Mouse (Mus musculus): ENCODE results near the gene Mthfd1l. TPM values are rescaled to one million over a fixed set of nuclear protein-coding genes. Genes with fewer than 3 reads are reported as not detected.

The Mthfd1l gene
- polyA plus RNA-seq, 1 experiment from 2014 or later, result 23.9 TPM

- ATAC-seq (replicated peaks; ENCODE audit: low FRiP score, low TSS enrichment, low read depth), result no peak
- Histone ChIP-seq H3K9me3 (ENCODE audit: control insufficient read depth, low read length) (no peaks in the 10 kb centered on the region), H3K4me3 (ENCODE audit: low read depth, low read length) (no peak overlapping the region), H3K9ac (ENCODE audit: low read length) (no peak overlapping the region), H3K27me3 (replicated peaks; ENCODE audit: control insufficient read depth, insufficient read depth, low read length) (no peaks in the 10 kb centered on the region), H3K36me3 (ENCODE audit: control insufficient read depth, insufficient read depth, low read length) (peaks cover 23% of the 10 kb centered on the region), H3K4me2 (ENCODE audit: low read length) (no peak overlapping the region), H3K27ac (ENCODE audit: low read depth) (no peak overlapping the region), H3K4me1 (replicated peaks; ENCODE audit: control insufficient read depth, insufficient read depth, low read length) (peaks cover 8% of the 10 kb centered on the region; the same call in 1 of the 2 replicates)
- DNase-seq (ENCODE audit: low spot score), result no peak
- WGBS, result 83% methylated on average over 14 of the region's 14 CpGs
Observed at GRCm38 (mm10) chr10:4022628-4023303, 49.8 kb downstream of the Mthfd1l start.

DNA sequence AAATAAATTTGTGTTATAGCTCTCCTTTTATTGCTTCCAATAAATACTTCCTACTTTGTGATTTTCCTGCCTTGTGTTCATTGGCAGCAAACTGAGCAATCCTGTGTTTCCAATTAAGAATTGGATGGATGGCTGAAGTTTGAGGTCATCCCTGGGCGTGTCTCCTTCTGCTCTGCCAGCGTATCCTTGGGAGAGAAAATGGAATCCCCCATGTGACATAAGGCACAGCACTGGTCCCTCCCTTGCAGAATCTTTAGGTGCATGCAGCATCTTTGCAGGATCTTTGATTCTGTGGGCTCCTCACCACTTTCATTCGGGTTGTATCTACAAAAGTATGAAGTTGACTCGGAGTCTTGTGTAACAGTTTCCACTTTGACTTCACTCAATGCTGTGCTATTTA is 53.7 kb downstream of the Mthfd1l start:
- no peak overlapping the region for H3K9ac ChIP-seq (ENCODE audit: low read length)

DNA sequence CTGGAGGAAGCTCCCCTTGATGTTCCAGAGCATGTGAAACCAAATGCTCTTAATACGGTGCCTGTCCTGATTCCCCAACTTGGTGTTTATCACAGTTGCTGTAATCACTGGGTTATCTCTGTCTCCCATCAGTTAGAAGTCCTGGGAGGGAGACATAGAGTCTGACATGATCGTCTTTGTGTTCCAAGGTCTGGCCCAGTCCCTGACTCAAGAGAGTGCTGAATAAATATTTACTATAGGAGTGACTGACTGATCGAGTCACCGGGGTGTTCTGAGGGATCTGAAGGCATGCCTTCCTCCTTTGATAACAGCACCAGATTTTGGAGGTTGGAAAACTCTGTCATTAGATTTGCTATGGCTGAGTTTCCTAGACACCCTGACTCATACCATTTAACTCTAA is 54.5 kb downstream of the Mthfd1l start:
- H3K27ac ChIP-seq (ENCODE audit: low read depth), result no peak overlapping the region
- whole genome bisulfite sequencing, result 19% methylated on average over 4 of the region's 4 CpGs
- no peaks in the 10 kb centered on the region for H3K27me3 ChIP-seq (replicated peaks; ENCODE audit: control insufficient read depth, insufficient read depth, low read length)

More for the DNA sequence above, 53.7 kb downstream of the Mthfd1l start:
- no peaks in the 10 kb centered on the region for H3K27me3 ChIP-seq (replicated peaks; ENCODE audit: control insufficient read depth, insufficient read depth, low read length)
- 86% methylated on average over 4 of the region's 4 CpGs for WGBS
- ATAC-seq (replicated peaks; ENCODE audit: low FRiP score, low TSS enrichment, low read depth) (no peak), DNase-seq (ENCODE audit: low spot score) (peak; percentile 38)
- peaks cover 13% of the 10 kb centered on the region for H3K36me3 ChIP-seq (ENCODE audit: control insufficient read depth, insufficient read depth, low read length)
- H3K4me3 ChIP-seq (ENCODE audit: low read depth, low read length), result no peak overlapping the region
- no peak overlapping the region for H3K4me2 ChIP-seq (ENCODE audit: low read length)
- no peak overlapping the region for H3K27ac ChIP-seq (ENCODE audit: low read depth)
- H3K4me1 ChIP-seq (replicated peaks; ENCODE audit: control insufficient read depth, insufficient read depth, low read length), result peaks cover 16% of the 10 kb centered on the region
- no peaks in the 10 kb centered on the region for H3K9me3 ChIP-seq (ENCODE audit: control insufficient read depth, low read length)

DNA sequence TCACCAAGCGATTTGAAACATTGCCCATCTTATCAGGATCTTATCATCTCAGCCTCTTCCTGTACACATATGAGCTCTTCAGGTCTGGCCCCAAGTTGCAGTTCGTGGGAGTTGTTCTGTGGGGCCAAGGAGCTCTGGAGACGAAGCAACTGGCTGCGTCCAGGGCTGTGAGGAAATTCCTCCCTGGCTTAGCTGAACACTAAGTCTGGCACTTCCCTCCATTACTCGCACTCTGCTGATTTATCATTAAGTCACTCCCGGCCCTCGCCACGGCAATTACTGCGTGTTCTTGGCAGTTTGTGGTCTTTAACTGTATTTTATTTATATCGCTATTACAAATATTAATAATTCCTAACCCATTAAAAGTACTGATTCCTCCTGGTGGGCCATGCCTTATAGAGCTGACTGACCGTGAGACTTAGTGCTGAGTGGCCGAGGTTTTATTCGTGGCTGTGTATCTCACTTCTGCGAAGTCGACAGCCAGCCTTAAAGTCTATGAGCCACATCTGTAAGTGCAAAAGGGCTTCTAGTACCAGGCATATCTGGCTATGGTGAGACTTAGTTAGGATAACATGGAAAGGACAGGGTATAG is 56.0 kb downstream of the Mthfd1l start:
- H3K36me3 ChIP-seq (ENCODE audit: control insufficient read depth, insufficient read depth, low read length), result peaks cover 11% of the 10 kb centered on the region
- no peaks in the 10 kb centered on the region for H3K27me3 ChIP-seq (replicated peaks; ENCODE audit: control insufficient read depth, insufficient read depth, low read length)
- H3K27ac ChIP-seq (ENCODE audit: low read depth), result no peak overlapping the region
- peaks cover 16% of the 10 kb centered on the region for H3K4me1 ChIP-seq (replicated peaks; ENCODE audit: control insufficient read depth, insufficient read depth, low read length)
- H3K9ac ChIP-seq (ENCODE audit: low read length), result no peak overlapping the region
- DNase-seq (ENCODE audit: low spot score), result peak; percentile 49
- WGBS, result 50% methylated on average over 15 of the region's 15 CpGs
- H3K4me2 ChIP-seq (ENCODE audit: low read length), result no peak overlapping the region
- ATAC-seq (replicated peaks; ENCODE audit: low FRiP score, low TSS enrichment, low read depth), result no peak
- H3K4me3 ChIP-seq (ENCODE audit: low read depth, low read length), result no peak overlapping the region
- H3K9me3 ChIP-seq (ENCODE audit: control insufficient read depth, low read length), result no peaks in the 10 kb centered on the region

More for the DNA sequence above, 54.5 kb downstream of the Mthfd1l start:
- H3K4me1 ChIP-seq (replicated peaks; ENCODE audit: control insufficient read depth, insufficient read depth, low read length), result peaks cover 16% of the 10 kb centered on the region
- H3K4me2 ChIP-seq (ENCODE audit: low read length), result no peak overlapping the region
- peaks cover 11% of the 10 kb centered on the region for H3K36me3 ChIP-seq (ENCODE audit: control insufficient read depth, insufficient read depth, low read length)
- no peak overlapping the region for H3K4me3 ChIP-seq (ENCODE audit: low read depth, low read length)
- ATAC-seq (replicated peaks; ENCODE audit: low FRiP score, low TSS enrichment, low read depth) (no peak), DNase-seq (ENCODE audit: low spot score) (no peak)
- H3K9me3 ChIP-seq (ENCODE audit: control insufficient read depth, low read length), result no peaks in the 10 kb centered on the region
- H3K9ac ChIP-seq (ENCODE audit: low read length), result no peak overlapping the region

- ATAC-seq (replicated peaks; ENCODE audit: low FRiP score, low TSS enrichment, low read depth) (no peak), DNase-seq (ENCODE audit: low spot score) (no peak)
- Histone ChIP-seq H3K4me3 (ENCODE audit: low read depth, low read length) (no peak overlapping the region), H3K36me3 (ENCODE audit: control insufficient read depth, insufficient read depth, low read length) (peaks cover 16% of the 10 kb centered on the region), H3K4me1 (replicated peaks; ENCODE audit: control insufficient read depth, insufficient read depth, low read length) (no peaks in the 10 kb centered on the region), H3K27me3 (replicated peaks; ENCODE audit: control insufficient read depth, insufficient read depth, low read length) (no peaks in the 10 kb centered on the region), H3K9me3 (ENCODE audit: control insufficient read depth, low read length) (no peaks in the 10 kb centered on the region), H3K4me2 (ENCODE audit: low read length) (no peak overlapping the region), H3K27ac (ENCODE audit: low read depth) (no peak overlapping the region), H3K9ac (ENCODE audit: low read length) (no peak overlapping the region)
- WGBS, result 59% methylated on average over 9 of the region's 9 CpGs
Observed at GRCm38 (mm10) chr10:4033761-4034160, 60.8 kb downstream of the Mthfd1l start.

- Histone ChIP-seq H3K9me3 (ENCODE audit: control insufficient read depth, low read length) (no peaks in the 10 kb centered on the region), H3K27me3 (replicated peaks; ENCODE audit: control insufficient read depth, insufficient read depth, low read length) (no peaks in the 10 kb centered on the region), H3K4me1 (replicated peaks; ENCODE audit: control insufficient read depth, insufficient read depth, low read length) (no peaks in the 10 kb centered on the region), H3K27ac (ENCODE audit: low read depth) (no peak overlapping the region), H3K36me3 (ENCODE audit: control insufficient read depth, insufficient read depth, low read length) (peaks cover 4% of the 10 kb centered on the region; the same call in 1 of the 2 replicates), H3K4me3 (ENCODE audit: low read depth, low read length) (no peak overlapping the region), H3K4me2 (ENCODE audit: low read length) (no peak overlapping the region), H3K9ac (ENCODE audit: low read length) (no peak overlapping the region)
- DNase-seq (ENCODE audit: low spot score) (peak; percentile 35), ATAC-seq (replicated peaks; ENCODE audit: low FRiP score, low TSS enrichment, low read depth) (no peak)
- WGBS, result 95% methylated on average over 7 of the region's 7 CpGs
Observed at GRCm38 (mm10) chr10:4036476-4036875, 63.6 kb downstream of the Mthfd1l start.

DNA sequence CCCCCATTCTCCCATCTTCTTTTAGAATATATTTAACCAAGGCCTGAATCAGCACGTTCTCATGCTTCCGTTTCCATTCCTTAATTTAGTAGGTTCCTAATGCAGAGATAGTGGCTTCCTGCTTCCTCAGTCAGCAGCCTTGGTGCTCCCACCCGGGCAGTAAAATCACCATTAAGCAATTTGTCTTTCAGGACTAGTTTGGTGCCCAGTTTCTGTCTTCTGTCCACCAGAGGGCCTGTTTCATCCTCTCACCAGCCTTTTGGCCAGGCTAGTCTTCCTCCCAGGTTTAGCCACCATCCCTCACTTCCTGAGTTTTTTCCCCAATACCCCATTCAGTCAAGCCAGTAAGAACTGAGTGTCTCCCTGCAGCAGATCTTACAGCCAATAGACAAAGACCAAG is 64.1 kb downstream of the Mthfd1l start:
- 53% methylated on average over 3 of the region's 3 CpGs for WGBS
- Histone ChIP-seq H3K4me3 (ENCODE audit: low read depth, low read length) (no peak overlapping the region), H3K4me2 (ENCODE audit: low read length) (no peak overlapping the region), H3K9ac (ENCODE audit: low read length) (no peak overlapping the region), H3K27ac (ENCODE audit: low read depth) (no peak overlapping the region), H3K9me3 (ENCODE audit: control insufficient read depth, low read length) (no peaks in the 10 kb centered on the region), H3K36me3 (ENCODE audit: control insufficient read depth, insufficient read depth, low read length) (peaks cover 4% of the 10 kb centered on the region; the same call in 1 of the 2 replicates), H3K27me3 (replicated peaks; ENCODE audit: control insufficient read depth, insufficient read depth, low read length) (no peaks in the 10 kb centered on the region), H3K4me1 (replicated peaks; ENCODE audit: control insufficient read depth, insufficient read depth, low read length) (no peaks in the 10 kb centered on the region)
- DNase-seq (ENCODE audit: low spot score), result peak; percentile 49
- no peak for ATAC-seq (replicated peaks; ENCODE audit: low FRiP score, low TSS enrichment, low read depth)

DNA sequence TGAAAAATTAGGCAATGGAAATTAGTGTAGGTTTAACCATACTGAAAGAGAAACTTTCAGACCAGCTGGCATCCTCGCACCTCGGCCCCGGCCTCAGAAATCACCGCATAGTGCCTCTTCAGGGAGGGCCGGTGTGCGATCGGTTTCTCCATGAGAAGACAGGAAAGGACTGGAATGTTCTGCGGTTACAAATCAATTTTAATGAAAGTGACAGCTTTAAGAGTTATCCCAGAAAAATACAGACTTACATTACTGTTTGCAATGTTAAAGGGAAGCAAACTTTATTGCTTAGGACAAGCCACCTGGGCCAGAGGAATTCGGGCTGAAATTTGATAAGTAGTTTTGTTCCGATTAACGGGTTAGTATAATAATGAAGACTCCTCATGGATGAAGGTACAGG is 65.7 kb downstream of the Mthfd1l start:
- no peak for DNase-seq (ENCODE audit: low spot score)
- ATAC-seq (replicated peaks; ENCODE audit: low FRiP score, low TSS enrichment, low read depth), result no peak

DNA sequence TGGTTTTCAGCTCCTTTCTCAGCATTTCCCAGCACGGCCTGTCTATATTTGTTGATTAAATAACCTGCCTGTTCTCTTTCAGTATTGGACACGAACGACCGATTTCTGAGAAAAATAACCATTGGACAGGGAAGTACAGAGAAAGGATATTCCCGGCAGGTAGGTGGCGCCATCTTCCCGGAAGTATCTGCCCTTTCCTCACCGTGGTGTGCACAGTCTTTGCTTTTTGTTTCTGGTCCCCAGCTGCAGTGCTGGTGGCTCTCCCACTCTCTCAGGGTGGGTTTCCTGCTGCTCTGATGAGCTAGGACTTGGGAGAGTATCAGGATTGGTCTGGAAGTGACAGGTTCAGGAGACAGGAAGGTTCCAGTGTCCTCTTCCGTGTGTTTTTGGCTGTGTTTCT is 68.8 kb downstream of the Mthfd1l start:
- Histone ChIP-seq H3K4me1 (replicated peaks; ENCODE audit: control insufficient read depth, insufficient read depth, low read length) (no peaks in the 10 kb centered on the region), H3K27me3 (replicated peaks; ENCODE audit: control insufficient read depth, insufficient read depth, low read length) (no peaks in the 10 kb centered on the region), H3K4me2 (ENCODE audit: low read length) (no peak overlapping the region), H3K36me3 (ENCODE audit: control insufficient read depth, insufficient read depth, low read length) (peaks cover 5% of the 10 kb centered on the region; the same call in 1 of the 2 replicates), H3K9me3 (ENCODE audit: control insufficient read depth, low read length) (no peaks in the 10 kb centered on the region), H3K4me3 (ENCODE audit: low read depth, low read length) (no peak overlapping the region), H3K9ac (ENCODE audit: low read length) (no peak overlapping the region), H3K27ac (ENCODE audit: low read depth) (no peak overlapping the region)
- ATAC-seq (replicated peaks; ENCODE audit: low FRiP score, low TSS enrichment, low read depth) (no peak), DNase-seq (ENCODE audit: low spot score) (no peak)
- WGBS, result 75% methylated on average over 9 of the region's 9 CpGs

More for the DNA sequence above, 65.7 kb downstream of the Mthfd1l start:
- 84% methylated on average over 11 of the region's 11 CpGs for WGBS
- no peaks in the 10 kb centered on the region for H3K27me3 ChIP-seq (replicated peaks; ENCODE audit: control insufficient read depth, insufficient read depth, low read length)
- H3K9me3 ChIP-seq (ENCODE audit: control insufficient read depth, low read length), result no peaks in the 10 kb centered on the region
- no peaks in the 10 kb centered on the region for H3K4me1 ChIP-seq (replicated peaks; ENCODE audit: control insufficient read depth, insufficient read depth, low read length)
- no peak overlapping the region for H3K4me2 ChIP-seq (ENCODE audit: low read length)
- H3K27ac ChIP-seq (ENCODE audit: low read depth), result no peak overlapping the region
- peaks cover 9% of the 10 kb centered on the region; the same call in 1 of the 2 replicates for H3K36me3 ChIP-seq (ENCODE audit: control insufficient read depth, insufficient read depth, low read length)
- H3K4me3 ChIP-seq (ENCODE audit: low read depth, low read length), result no peak overlapping the region
- no peak overlapping the region for H3K9ac ChIP-seq (ENCODE audit: low read length)
